Mouse (Mus musculus): ENCODE data around the gene Coa5.

Gene Coa5

DNA sequence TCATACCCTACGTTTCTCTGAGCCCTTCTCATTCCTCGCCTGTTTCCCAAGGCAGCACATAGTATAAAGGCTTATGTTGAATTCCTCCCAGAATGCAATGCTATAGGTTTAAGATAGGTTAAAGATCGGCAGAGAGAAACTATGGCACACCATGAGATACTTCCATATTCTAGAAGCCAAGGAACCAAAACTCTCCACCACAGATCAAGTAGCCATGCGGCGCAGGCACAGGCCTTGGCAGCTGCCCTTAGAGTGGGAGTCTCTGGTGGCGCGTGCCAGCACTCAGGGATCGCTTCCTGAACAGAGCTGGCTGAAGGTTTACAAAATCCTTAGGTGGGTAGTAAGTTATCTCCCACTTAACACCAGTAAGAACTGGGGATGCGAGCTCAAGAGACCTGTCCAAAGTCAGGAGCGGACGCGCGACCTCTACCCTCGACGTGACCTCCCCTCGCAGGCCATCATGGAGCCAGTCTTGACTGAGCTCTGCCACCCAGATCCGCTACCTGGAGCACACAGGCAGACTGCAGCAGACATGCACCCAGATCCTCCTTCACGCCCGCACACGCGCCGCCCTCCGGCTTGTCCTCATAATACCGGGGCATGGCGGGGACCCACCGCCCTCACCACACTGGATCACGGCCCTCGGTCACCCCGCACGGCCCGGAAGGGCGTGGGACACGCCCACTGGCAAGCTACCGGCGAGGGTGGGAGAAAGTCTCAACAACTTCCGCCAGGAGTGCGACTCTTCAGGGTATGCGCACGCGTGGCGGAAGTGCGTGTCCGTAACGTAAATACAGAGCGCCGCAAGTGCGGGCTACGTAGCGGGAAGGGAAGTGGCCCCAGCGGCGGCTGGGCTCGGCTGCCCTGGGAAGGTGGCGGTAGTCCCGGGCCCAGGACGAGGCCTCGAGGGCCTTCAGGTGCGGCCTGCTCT lies at the start of gene Coa5, which contains the start of gene Unc50:
Coa5 (minus strand) TSS at position 738 of the 931 bp plus-strand sequence.
Unc50 (plus strand) TSS at position 774 of the 931 bp plus-strand sequence.
- DNase-seq (ENCODE audit: low spot score) = peak; percentile 97

DNA sequence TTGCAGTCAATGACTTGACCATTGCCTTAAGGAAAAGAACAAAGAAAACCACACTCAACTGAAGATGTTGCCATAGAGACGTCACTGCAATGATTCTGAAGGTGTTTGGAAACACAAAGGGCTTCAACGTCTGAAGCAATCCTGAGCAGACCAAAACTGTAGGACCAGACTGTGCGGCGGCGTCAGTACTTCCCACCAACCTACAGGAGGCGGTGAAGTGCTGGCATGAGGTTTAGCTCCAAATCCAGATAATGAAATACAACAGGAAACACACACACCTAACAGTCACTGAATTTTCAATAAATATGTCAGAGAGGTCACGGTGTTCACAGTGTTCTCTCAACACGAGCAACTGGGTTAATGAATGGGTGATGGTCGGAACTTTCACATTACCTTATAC lies 49.2 kb upstream of the Coa5 start:
- DNase-seq (ENCODE audit: low spot score) = peak; percentile 18

DNA sequence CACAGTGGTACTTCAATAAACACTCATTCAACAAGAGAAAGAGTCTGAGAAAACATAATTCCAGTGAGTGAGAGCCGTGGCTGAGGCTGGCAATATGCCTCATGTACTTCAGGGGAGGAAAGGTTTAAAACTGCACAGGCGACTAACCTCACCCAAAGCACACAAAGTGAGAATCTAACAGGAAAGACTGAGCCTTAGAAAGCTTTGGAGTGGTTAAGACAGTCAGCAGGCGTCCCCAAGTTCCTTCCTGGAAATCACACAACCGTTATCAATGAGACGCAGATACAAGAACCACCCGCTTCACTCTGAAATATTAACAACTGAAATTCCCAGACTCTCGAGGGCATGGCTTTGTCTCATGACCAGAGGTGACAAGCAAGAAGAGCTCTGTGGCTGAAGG lies 48.5 kb upstream of the Coa5 start:
- DNase-seq (ENCODE audit: low spot score) = no peak

DNA sequence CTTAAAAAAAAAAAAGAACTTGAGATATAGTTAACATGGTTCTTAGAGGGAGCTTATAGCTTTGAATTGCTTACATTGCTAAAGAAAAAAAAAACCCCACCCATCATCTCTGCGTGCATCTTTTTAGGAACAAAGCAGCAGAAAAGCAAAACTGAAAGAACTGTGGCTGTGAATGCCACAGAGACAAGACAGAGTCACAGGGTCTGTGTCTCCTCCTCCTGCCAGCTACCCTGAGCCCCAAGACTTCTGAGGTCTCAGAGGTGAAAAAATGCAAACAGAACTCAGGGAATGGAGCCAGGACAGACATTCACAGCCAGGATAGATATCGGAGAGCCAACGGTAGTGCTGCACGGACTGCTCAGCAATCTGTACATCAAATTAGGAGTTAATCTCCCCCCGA lies 48.0 kb upstream of the Coa5 start:
- no peak for DNase-seq (ENCODE audit: low spot score)

DNA sequence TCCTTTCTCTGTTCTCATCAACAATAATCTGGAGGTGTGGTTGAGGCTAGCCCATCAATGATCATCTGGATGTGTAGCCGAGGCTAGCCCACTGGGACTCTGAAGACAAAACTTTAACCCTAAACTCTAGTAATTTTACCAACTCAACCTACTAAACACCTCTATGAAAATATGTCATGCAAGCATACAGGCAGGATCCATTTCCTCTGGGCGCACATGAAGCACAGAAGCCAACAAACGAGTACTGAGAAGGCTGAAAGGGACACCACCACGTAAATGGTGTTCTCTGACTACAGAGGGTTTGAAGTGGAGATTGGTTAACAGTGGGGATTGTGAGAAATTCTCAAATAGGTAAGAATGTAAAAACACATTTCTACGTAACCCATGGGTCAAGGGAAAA lies 47.3 kb upstream of the Coa5 start:
- no peak for DNase-seq (ENCODE audit: low spot score)

DNA sequence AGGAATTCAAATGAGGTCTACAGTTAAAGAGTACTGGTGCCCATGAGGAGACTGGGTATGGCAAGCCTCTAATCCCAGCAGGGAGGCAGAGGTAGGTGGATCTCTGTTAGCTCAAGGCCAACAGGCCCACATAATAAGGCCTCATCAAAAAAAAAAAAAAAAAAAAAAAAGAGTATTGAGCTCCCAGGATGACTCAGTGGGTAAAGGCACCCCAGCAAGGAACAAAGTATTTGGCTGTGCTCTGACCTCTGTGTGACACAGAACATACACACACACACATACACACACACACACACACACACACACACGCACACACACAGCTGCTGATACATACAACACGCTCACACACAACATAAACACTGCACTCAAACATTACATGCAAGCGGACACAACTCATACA lies 45.4 kb upstream of the Coa5 start:
- DNase-seq (ENCODE audit: low spot score) = no peak

DNA sequence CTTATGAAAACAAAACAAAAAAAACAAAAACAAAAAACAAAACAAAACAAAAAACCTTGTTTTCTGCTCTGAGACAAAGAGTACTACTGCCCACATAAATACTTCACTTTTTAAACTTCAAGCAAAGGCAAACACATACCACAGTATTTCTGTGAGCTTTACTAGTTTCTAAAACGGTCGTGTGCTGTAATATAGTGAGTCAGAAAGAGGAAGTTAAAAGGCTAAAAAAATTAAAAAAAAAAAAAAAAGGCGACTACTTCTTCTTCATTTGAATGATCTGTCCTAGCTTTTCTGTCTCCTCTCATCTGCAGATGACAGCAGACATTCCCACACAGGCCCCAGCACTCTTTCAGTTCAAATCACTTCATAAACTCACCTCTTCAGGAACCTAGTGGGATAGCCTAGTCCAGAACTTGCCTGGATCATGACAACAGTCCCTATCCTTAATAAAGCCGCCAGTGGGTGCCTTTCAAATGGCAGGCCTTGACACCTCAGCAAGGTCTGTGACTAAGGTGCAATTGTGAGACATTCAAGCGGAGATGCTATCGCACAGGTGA lies 44.8 kb upstream of the Coa5 start:
- DNase-seq (ENCODE audit: low spot score) = no peak

DNA sequence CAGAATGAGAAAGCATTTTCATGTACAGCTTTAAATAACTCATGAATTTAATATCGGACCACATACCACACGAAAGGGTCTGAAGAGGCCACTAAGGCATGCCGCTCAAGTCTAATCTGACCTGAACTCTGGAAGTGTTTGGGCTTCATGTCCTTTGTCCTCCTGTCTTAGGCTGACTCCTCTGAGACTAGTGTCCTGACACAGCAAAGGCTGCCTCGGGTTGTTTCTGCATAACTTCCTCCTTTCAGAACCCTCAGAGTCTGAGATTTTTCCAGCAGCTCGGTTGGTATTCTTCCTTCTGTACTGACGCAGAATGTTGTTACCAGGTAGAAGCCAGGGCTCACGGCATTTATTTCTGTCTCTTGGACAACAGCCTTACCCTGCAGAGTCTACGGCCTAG lies 44.1 kb upstream of the Coa5 start:
- DNase-seq (ENCODE audit: low spot score) = no peak

DNA sequence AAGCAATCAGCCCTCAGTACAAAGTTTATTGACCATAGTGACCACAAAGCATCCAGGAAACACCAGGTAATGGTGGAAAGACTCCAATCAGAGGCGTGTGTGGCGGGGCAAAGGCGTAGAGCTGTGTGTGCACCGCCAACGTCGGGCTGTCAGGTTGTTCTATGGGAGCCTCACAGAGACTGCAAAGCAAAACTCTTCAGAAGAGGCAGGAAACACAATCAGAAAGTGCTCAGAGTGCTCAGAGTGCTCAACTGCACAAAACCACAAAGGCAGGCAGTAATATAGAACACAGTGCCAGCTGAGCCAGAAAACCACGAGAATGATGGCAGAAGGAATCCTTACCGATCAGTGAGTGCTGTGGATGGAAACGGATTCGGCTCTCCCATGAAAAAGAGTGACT lies 43.3 kb upstream of the Coa5 start:
- DNase-seq (ENCODE audit: low spot score) = no peak

DNA sequence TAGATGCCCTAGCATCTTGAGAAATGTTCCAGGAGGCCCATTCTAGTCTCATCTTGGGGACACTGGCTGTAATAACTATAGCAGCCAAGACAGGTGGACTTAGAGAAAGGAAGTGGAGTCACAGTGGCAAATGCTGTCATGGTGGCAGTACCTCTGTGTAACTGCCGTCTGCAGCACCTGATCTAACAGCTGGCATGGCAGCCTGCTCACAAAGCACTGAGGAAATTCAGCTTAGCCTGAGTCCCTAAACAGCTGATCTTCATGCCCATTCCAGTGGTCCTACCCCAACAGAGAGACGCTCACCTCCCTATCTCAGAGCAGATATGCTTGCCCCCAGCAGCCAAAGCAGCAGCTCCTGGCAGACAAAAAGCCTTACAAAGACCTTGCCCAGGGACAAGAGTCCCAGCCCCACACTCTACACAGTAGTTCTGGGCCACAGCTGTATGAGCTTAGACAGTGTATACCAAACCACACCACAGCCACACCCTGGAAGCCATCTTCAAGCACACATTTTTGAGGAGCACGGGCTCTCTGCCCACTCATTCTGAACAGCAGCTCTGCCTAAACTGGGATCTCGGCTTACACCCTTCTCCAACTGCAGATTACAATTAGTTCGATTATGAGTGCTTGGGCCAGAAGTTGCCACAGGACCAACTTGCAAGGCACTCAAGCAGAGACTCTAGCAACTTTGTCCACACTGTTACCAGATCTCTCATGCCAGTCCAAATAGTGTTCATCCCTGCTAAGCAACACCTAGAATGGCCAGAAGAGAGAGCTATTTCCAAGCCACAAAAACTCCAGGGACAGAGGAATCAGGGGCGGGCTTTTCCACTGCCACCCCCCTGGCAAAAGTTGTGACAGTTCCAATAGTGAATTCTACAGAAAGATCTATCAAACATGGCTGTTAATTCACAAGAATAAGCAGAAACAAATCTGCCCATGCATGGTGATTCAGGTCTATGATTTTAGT lies 41.6 kb upstream of the Coa5 start:
- no peak for DNase-seq (ENCODE audit: low spot score)

DNA sequence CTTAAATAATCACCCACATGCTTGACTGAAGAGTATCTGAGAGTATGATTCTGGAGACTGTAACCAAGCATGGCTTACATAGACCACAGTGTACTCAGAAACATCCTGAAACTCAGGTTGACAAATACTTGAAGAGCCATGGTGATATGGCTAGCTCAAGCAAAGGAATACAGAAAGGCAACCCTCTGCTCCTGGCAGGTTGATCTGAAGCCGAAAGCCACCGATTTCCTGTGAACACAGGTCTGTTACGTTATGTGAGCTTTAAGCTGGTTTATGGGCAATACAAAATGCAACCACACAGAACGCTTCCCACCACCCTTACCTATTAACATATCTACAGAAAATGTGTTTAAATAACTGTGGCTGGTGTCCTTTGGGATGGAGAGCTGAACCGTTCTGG lies 39.1 kb upstream of the Coa5 start:
- no peak for DNase-seq (ENCODE audit: low spot score)

DNA sequence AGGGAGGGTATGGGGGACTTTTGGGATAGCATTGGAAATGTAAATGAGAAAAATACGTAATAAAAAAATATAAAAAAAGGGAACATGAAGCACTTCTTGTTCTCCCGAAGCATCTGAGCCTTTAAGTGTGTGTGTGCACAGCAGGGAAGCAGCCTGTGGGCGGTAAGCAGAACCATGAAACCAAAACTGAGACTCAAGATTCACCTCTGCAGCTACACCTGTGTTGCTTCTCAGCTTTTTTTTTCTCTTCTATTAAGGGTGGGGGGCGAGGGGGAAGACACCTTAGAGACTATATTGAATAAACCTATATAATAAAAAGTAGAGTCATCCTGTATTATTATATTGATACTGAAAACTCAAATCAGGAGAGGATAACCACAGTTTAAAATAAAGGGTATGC lies 37.9 kb upstream of the Coa5 start:
- DNase-seq (ENCODE audit: low spot score) = no peak

DNA sequence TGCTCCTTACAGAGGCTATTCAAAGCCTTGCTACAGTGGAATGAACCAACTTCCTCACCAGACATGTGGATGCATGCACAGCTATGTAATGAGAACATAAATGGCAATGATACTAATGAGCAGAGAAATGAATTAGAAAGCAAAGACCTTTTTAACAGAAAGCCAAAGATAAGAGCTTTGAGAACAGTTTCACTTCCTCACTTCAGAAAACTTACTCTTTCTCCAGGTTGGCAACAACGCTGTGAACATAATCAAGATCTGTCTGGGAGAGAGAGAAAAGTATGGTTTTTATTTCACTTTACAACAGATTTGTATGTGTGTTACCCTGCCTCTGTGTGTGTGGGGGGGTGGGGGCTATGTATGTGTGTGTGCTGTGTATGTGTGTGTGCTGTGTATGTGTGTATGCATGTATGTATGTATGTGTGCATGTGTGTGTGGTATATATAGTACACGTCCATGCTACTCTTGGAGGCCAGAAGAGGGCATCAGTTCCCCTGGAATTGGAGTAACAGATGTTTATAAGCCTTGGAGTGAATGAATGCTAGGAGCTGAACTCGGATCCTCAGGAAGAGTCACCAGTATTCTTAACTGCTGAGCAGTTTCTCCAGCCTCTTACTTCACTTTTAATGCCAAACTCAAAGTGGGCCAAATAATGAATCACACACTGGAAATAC lies 36.6 kb upstream of the Coa5 start:
- no peak for DNase-seq (ENCODE audit: low spot score)

DNA sequence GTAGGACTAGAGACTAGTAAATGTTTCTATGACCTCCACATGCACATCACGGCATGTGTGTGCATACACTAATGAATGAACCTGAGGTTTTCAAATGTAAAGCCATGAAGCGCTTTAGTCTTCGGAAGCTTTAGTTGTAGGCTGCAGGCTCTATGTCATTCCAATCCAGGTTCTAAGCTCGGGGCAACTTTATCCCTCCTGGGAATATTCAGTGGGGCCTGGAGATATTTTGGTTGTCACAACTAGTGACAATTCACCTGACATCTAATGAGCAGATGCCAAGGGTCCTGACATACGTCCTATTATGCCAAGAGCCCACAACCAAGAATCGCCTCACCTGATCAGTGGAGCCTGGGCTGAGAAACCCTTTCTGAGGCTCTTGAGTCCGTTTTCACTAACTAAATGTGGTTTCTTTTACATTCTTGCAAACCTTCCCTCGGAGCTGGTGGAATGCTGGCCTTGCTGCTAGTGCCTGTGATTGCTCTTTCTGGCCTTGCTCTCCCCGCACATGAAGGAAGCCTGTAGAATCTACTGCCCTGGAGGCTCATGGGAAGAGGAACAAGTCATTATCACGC lies 35.1 kb upstream of the Coa5 start:
- DNase-seq (ENCODE audit: low spot score) = no peak

DNA sequence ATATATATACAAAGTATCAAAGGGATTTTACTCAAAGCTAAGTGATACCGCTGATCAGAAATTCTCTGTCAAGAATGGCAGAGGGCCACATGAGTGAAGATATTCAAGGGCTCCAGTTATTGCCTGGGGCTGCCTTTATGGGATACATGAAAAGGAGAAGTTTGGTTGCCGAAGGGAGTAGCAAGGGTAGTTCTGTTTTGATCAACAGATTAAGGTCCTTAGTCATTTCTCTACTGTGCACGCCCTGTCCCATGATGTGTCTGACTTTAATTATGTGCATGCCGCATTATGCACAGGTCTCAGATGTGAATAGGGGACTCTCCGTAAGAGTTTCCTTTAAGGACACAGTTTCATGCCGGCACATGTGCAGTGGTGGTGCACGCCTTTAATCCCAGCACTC lies 27.6 kb upstream of the Coa5 start:
- no peak for DNase-seq (ENCODE audit: low spot score)

DNA sequence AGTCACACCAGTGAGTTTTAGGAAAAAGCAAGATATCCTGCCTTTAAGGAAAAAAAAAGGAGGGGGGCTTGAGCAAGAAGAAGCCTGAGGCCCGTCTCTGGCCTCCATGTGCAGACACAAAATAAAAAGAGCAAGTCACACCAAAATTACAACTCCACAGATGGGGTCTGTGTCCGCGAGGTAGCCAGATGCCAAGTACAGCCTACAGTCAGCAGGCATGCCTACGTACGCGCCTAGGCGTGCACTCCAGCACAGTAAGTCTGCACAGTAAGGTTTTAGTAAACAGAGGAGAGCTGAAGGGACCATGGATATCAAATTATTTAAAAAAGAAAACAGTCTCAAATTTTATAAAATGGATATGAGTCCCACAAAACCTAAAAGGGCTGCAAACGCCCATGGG lies 21.4 kb upstream of the Coa5 start:
- no peak for DNase-seq (ENCODE audit: low spot score)

DNA sequence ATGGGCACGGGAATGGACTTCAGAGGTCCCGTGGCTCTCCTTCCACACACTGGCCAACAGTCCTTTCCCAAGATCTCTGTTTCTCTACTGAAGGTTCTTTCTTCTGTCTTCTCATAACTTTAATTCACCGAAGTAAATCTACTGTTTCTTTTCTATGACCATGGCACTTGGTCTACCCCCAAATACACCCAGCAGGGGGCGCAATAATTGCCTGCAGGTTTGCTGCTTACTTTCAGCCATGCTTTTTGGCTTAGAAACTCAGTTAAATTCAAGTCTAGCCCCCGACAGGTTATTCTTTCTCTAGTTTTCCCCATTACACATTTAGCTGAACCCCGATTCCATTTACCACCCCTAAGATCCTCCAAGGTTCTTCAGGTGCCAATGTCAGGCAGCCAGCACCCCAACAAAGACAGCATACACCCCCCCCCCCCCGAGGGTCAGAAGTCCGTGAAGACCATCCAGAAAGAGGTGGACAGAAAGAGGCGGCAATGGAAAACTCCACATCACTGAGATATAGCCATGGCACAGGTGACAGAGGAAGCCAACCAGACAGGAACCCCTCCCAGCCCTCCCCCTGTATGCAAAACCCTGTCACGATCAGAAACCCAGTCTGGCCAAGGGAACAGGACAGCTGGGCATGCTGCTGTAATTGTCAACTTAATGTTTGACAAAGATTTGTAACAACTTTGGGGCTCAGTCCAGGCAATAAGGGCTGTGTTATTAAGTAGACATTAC lies 18.6 kb upstream of the Coa5 start:
- DNase-seq (ENCODE audit: low spot score) = peak; percentile 22

DNA sequence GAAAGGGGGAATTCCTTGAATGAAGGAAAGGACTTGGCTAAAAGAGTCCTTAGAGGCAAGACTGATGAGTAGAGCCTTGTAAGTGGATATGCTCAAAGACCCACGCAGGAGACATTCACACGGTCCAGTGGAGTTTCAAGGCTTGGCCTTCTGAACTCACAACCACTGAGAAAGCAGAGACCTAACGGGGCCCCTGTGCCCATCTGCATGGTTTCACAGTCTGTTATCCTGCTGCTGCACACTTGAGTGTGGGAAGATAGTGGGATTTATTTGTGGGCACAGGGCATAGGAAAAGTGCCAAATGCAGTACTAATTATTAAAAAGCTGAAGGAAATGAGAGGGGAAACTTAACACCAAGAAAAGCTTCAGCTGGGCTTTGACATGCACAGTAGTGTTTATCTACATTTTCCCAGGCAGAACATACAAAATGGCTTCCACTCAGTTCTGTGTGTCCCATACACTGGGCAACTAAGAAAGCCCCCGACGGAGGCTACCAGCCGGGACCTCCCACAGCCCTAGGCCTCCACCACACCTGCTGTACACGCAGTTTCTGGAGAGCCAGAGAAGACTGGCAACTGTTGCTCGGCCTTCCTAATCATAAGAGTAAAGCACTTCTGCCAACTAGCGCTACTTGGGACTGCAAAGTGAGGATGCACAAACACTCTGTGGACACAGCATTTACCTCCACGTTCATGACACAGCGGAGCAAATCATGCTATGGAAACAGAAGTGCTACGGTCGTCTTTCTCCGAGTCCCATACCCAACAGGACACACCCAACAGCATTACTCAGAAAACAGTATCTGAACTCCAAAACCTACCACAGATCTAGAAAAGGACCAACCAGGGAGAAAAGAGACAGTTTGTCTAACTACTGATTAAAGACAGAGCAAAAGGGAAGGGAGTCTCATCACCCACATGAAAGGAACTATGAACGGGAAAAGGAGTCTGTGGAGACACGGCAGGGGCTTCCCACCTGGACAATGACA lies 13.2 kb upstream of the Coa5 start:
- DNase-seq (ENCODE audit: low spot score) = no peak

DNA sequence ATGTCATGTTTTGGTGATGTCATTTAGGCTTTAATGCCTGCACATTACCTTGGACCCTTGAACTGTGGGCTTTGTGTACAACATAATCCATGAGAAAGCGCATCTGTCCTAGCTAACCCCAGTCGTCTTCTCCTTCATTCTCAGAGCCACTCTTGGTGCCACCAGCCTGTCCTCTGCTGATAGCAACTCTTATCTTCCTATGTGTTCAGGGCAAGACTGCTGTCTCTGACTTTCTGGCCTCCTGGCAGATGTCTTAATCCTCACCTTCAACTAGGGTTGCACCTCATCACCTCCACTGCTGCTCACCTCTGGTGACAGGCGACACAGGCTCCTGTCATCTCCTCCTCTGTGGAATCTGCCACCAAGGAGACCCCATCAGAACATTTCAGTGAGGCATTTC lies 6.5 kb upstream of the Coa5 start:
- DNase-seq (ENCODE audit: low spot score) = no peak
